Mouse (Mus musculus) liver, embryonic 16.5 days (tissue): Measurements from ENCODE around the gene Smpd4. TPM values are rescaled to one million over a fixed set of nuclear protein-coding genes. Genes with fewer than 3 reads are reported as not detected.

Source experiments
- ATAC-seq: fragments of 200-750 bp; cut with Nextera tagmentation; 2 replicates; pipeline ENCODE4 v1.8.0; 2017; ENCODE audit warnings: low read depth, mild to moderate bottlenecking, moderate number of reproducible peaks, moderate library complexity
- H3K27ac ChIP-seq: fragments of 300-500 bp; sonication (generic); 2 replicates; pipeline ENCODE4 v1.5.1; 2014; ENCODE audit warnings: mild to moderate bottlenecking, low read length
- H3K27me3 ChIP-seq: fragments of 300-500 bp; sonication (generic); 2 replicates; pipeline ENCODE4 v1.6.1; 2014; ENCODE audit warnings: low read depth, low read length, mixed read lengths; ENCODE audit not compliant: control insufficient read depth, insufficient read depth
- H3K36me3 ChIP-seq: fragments of 300-500 bp; sonication (generic); 2 replicates; pipeline ENCODE4 v1.6.1; 2014; ENCODE audit warnings: mild to moderate bottlenecking; ENCODE audit not compliant: control insufficient read depth, insufficient read depth
- H3K4me1 ChIP-seq: fragments of 300-500 bp; sonication (generic); 2 replicates; pipeline ENCODE4 v1.6.1; 2014; ENCODE audit warnings: low read depth, low read length, mixed read lengths; ENCODE audit not compliant: control insufficient read depth
- H3K4me2 ChIP-seq: fragments of 300-500 bp; sonication (generic); 2 replicates; pipeline ENCODE4 v1.6.1; 2014; ENCODE audit warnings: low read depth, low read length, mixed read lengths
- H3K4me3 ChIP-seq: fragments of 300-500 bp; sonication (generic); 2 replicates; pipeline ENCODE4 v1.5.1; 2014; ENCODE audit warnings: low read depth, mild to moderate bottlenecking, low read length
- H3K9ac ChIP-seq: fragments of 300-500 bp; sonication (generic); 2 replicates; pipeline ENCODE4 v1.6.1; 2014; ENCODE audit warnings: low read depth, low read length
- H3K9me3 ChIP-seq: fragments of 300-500 bp; sonication (generic); replicated peaks from 2 replicates; pipeline ENCODE4 v1.6.1; 2016; ENCODE audit warnings: low read length; ENCODE audit not compliant: control insufficient read depth
- WGBS: fragments of 180-500 bp; shearing (Covaris S2); extraction: QIAGEN DNeasy Blood & Tissue Kit; methylation state at CpG from one replicate; pipeline ENCODE4 v1.1.7; 2014; ENCODE audit not compliant: insufficient replicate concordance; 5-methylcytosine and 5-hydroxymethylcytosine counted together
- polyA plus RNA-seq: library from polyadenylated mRNA; unstranded; fragments of >200 nt; fragmentation: Nextera tagmentation; extraction: Ambion mirVana; gene quantifications from 2 replicates; pipeline ENCODE4 v1.2.1, GENCODE M21; 2015

Smpd4 gene
- polyA plus RNA-seq, 1 experiment from 2014 or later: 15.1 TPM

- no peak overlapping the region for H3K4me2 ChIP-seq
- 80% methylated on average over 4 of the region's 4 CpGs for WGBS
- no peak overlapping the region for H3K9ac ChIP-seq
- H3K4me1 ChIP-seq: peaks cover 28% of the 10 kb centered on the region
- H3K9me3 ChIP-seq: no peaks in the 10 kb centered on the region
- H3K27me3 ChIP-seq: no peaks in the 10 kb centered on the region
- H3K36me3 ChIP-seq: peaks cover 40% of the 10 kb centered on the region
- ATAC-seq: no peak
- no peak overlapping the region for H3K27ac ChIP-seq
- no peak overlapping the region for H3K4me3 ChIP-seq
Measured at GRCm38 (mm10) chr16:17643437-17643990, 24.4 kb downstream of the Smpd4 start.

GRCm38 (mm10) chr16:17646310-17647114, 27.4 kb downstream of the Smpd4 start, which contains the start of gene Ccdc74a:
Gene Ccdc74a, plus strand, starts transcription at chr16:17646470.
- no peaks in the 10 kb centered on the region for H3K27me3 ChIP-seq
- H3K27ac ChIP-seq: peak within 1 kb of the TSS; percentile 66
- ATAC-seq: peak; percentile 100
- H3K4me1 ChIP-seq: peaks cover 18% of the 10 kb centered on the region
- peak within 1 kb of the TSS; percentile 61 for H3K4me3 ChIP-seq
- peak within 1 kb of the TSS; percentile 64 for H3K9ac ChIP-seq
- H3K9me3 ChIP-seq: no peaks in the 10 kb centered on the region
- peaks cover 19% of the 10 kb centered on the region for H3K36me3 ChIP-seq
- peak within 1 kb of the TSS; percentile 97 for H3K4me2 ChIP-seq
- 3% methylated on average over 60 of the region's 65 CpGs for WGBS

GRCm38 (mm10) chr16:17647156-17647555, 28.0 kb downstream of the Smpd4 start:
- Histone ChIP-seq H3K27ac (no peak overlapping the region), H3K9ac (no peak overlapping the region; the same call in none of the 2 replicates), H3K9me3 (no peaks in the 10 kb centered on the region), H3K36me3 (peaks cover 17% of the 10 kb centered on the region), H3K4me1 (peaks cover 18% of the 10 kb centered on the region), H3K4me3 (peak overlapping the region; percentile 61; the same call in 1 of the 2 replicates), H3K27me3 (no peaks in the 10 kb centered on the region), H3K4me2 (peak overlapping the region; percentile 97)
- ATAC-seq: no peak
- 12% methylated on average over 1 of the region's 1 CpGs for WGBS

GRCm38 (mm10) chr16:17647566-17648340, 28.6 kb downstream of the Smpd4 start:
- ATAC-seq: no peak

GRCm38 (mm10) chr16:17649925-17650605, 30.9 kb downstream of the Smpd4 start:
- peaks cover 21% of the 10 kb centered on the region for H3K36me3 ChIP-seq
- no peak for ATAC-seq
- 80% methylated on average over 16 of the region's 16 CpGs for WGBS

More at GRCm38 (mm10) chr16:17647566-17648340, 28.6 kb downstream of the Smpd4 start:
- no peak overlapping the region for H3K4me3 ChIP-seq
- H3K9ac ChIP-seq: no peak overlapping the region
- H3K27ac ChIP-seq: no peak overlapping the region
- H3K27me3 ChIP-seq: no peaks in the 10 kb centered on the region
- H3K36me3 ChIP-seq: peaks cover 14% of the 10 kb centered on the region
- H3K4me2 ChIP-seq: 0 out of 2 replicates have a peak overlapping the region, but pooled peaks have one; percentile 97
- peaks cover 18% of the 10 kb centered on the region for H3K4me1 ChIP-seq
- WGBS: 85% methylated on average over 10 of the region's 10 CpGs
- no peaks in the 10 kb centered on the region for H3K9me3 ChIP-seq

GRCm38 (mm10) chr16:17650711-17651110, 31.6 kb downstream of the Smpd4 start:
- H3K4me1 ChIP-seq: peaks cover 17% of the 10 kb centered on the region
- WGBS: 86% methylated on average over 1 of the region's 1 CpGs
- no peaks in the 10 kb centered on the region for H3K9me3 ChIP-seq
- no peak overlapping the region for H3K27ac ChIP-seq
- no peaks in the 10 kb centered on the region for H3K27me3 ChIP-seq
- no peak for ATAC-seq
- H3K4me3 ChIP-seq: no peak overlapping the region
- no peak overlapping the region for H3K9ac ChIP-seq
- peaks cover 21% of the 10 kb centered on the region for H3K36me3 ChIP-seq
- no peak overlapping the region for H3K4me2 ChIP-seq

More at GRCm38 (mm10) chr16:17649925-17650605, 30.9 kb downstream of the Smpd4 start:
- Histone ChIP-seq H3K27me3 (no peaks in the 10 kb centered on the region), H3K4me1 (peaks cover 18% of the 10 kb centered on the region), H3K4me3 (no peak overlapping the region), H3K27ac (no peak overlapping the region), H3K4me2 (no peak overlapping the region), H3K9ac (no peak overlapping the region), H3K9me3 (no peaks in the 10 kb centered on the region)

- Histone ChIP-seq H3K4me2 (no peak overlapping the region), H3K4me3 (no peak overlapping the region), H3K4me1 (peaks cover under 1% of the 10 kb centered on the region), H3K9me3 (no peaks in the 10 kb centered on the region), H3K27me3 (no peaks in the 10 kb centered on the region), H3K9ac (no peak overlapping the region), H3K27ac (no peak overlapping the region), H3K36me3 (peaks cover 21% of the 10 kb centered on the region)
- WGBS: 69% methylated on average over 4 of the region's 4 CpGs
- no peak for ATAC-seq
Measured at GRCm38 (mm10) chr16:17652607-17653006, 33.5 kb downstream of the Smpd4 start.

- H3K4me3 ChIP-seq: no peak overlapping the region
- no peak overlapping the region for H3K27ac ChIP-seq
- WGBS: 89% methylated on average over 5 of the region's 5 CpGs
- H3K36me3 ChIP-seq: peaks cover 21% of the 10 kb centered on the region
- H3K9ac ChIP-seq: no peak overlapping the region
- H3K4me1 ChIP-seq: no peaks in the 10 kb centered on the region; the same call in none of the 2 replicates
- no peaks in the 10 kb centered on the region for H3K9me3 ChIP-seq
- H3K4me2 ChIP-seq: no peak overlapping the region
- H3K27me3 ChIP-seq: no peaks in the 10 kb centered on the region
- no peak for ATAC-seq
Measured at GRCm38 (mm10) chr16:17653601-17654000, 34.4 kb downstream of the Smpd4 start.
